Mouse (Mus musculus) stomach, postnatal 0 days (tissue): ENCODE measurements around the gene Galnt6.

ENCODE experiments used
- CTCF ChIP-seq: IDR thresholded peaks from 2 replicates; pipeline ENCODE4 v1.5.1; 2016; ENCODE audit warnings: antibody characterized with exemption, low read depth, mild to moderate bottlenecking, moderate library complexity
- EP300 ChIP-seq: optimal IDR thresholded peaks from 2 replicates; pipeline ENCODE3; 2016; ENCODE audit warnings: antibody characterized with exemption

DNA sequence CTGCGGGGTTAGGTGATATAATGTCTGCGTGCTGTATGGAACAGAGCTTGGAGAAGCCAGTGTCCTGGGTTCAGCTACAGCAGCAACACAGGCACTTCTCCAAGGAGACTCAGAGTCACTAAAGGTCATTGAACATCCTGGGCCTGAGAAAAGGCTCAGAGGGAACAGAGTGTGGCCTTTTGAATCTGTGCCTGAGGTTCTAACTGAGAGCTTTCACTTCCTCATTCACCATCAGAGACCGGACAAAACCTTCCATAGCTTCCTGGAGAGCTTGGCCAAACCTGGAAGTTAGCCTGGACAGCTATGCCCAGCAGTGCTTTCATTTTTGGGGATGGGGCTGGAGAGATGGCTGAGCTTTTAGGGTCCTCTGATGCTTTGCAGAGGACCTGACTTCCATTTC is 8.5 kb upstream of the Galnt6 start:
- TF ChIP-seq EP300, result no peak
- no peak for TF ChIP-seq CTCF
